Mouse (Mus musculus) C2C12 (cell line): ENCODE results near the gene Col6a4. TPM values are rescaled to one million over a fixed set of nuclear protein-coding genes. Genes with fewer than 3 reads are reported as not detected.

Experiments used
- H3K27me3 ChIP-seq: one replicate; pipeline ENCODE4 v1.6.1; 2011; ENCODE audit not compliant: control insufficient read depth, insufficient read depth, insufficient read length
- H3K36me3 ChIP-seq: one replicate; pipeline ENCODE4 v1.6.1; 2011; ENCODE audit not compliant: control insufficient read depth, insufficient read depth
- H3K4me3 ChIP-seq: one replicate; pipeline ENCODE4 v1.5.1; 2011; ENCODE audit warnings: mild to moderate bottlenecking, control low read depth; ENCODE audit not compliant: poor library complexity, insufficient read depth, severe bottlenecking
- H3K79me2 ChIP-seq: one replicate; pipeline ENCODE4 v1.6.1; 2011; ENCODE audit not compliant: control insufficient read depth, insufficient read depth
- H3K79me3 ChIP-seq: one replicate; pipeline ENCODE4 v1.6.1; 2011; ENCODE audit warnings: low read depth, control low read depth
- H3ac ChIP-seq: one replicate; pipeline ENCODE3; 2011; ENCODE audit warnings: low read depth; ENCODE audit not compliant: control insufficient read depth, insufficient read length
- CEBPB ChIP-seq: IDR thresholded peaks from one replicate; pipeline ENCODE4 v1.6.1; 2011; ENCODE audit warnings: low read depth, mild to moderate bottlenecking, control low read depth, moderate library complexity
- CTCF ChIP-seq: IDR thresholded peaks from one replicate; pipeline ENCODE4 v1.5.1; 2011; ENCODE audit not compliant: control insufficient read depth, insufficient read depth, insufficient read length
- FOSL1 ChIP-seq: IDR thresholded peaks from one replicate; pipeline ENCODE4 v1.8.0; 2011; ENCODE audit warnings: mild to moderate bottlenecking, low read length; ENCODE audit not compliant: poor library complexity, insufficient read depth, severe bottlenecking
- MAX ChIP-seq: IDR thresholded peaks from one replicate; pipeline ENCODE4 v1.6.1; 2011; ENCODE audit warnings: mild to moderate bottlenecking, control low read depth
- MYOD1 ChIP-seq: IDR thresholded peaks from one replicate; pipeline ENCODE4 v1.6.1; 2011; ENCODE audit warnings: low read depth; ENCODE audit not compliant: control insufficient read depth, insufficient read length
- MYOG ChIP-seq: IDR thresholded peaks from one replicate; pipeline ENCODE4 v1.6.1; 2011; ENCODE audit not compliant: control insufficient read depth, insufficient read length; ENCODE audit errors: extremely low read depth
- USF1 ChIP-seq: IDR thresholded peaks from one replicate; pipeline ENCODE4 v1.6.1; 2011; ENCODE audit warnings: low read depth, mild to moderate bottlenecking, control low read depth, moderate library complexity
- polyA plus RNA-seq: library from polyadenylated mRNA; unstranded; fragments of >200 nt; fragmentation: generic; extraction: Trizol; gene quantifications from one replicate; pipeline ENCODE4 v1.2.1, GENCODE M21; 2012; ENCODE audit warnings: missing spikeins

The Col6a4 gene
- polyA plus RNA-seq, 1 experiment: not detected

GRCm38 (mm10) chr9:105959116-105959515 lies 137.5 kb downstream of the Col6a4 start:
- Histone ChIP-seq H3ac (no peak overlapping the region), H3K4me3 (no peak overlapping the region), H3K27me3 (no peaks in the 10 kb centered on the region), H3K36me3 (no peaks in the 10 kb centered on the region), H3K79me2 (no peaks in the 10 kb centered on the region), H3K79me3 (no peaks in the 10 kb centered on the region)
- TF ChIP-seq USF1: no peak
- no peak for TF ChIP-seq CTCF
- TF ChIP-seq MYOD1: no peak
- TF ChIP-seq MAX: no peak
- no peak for TF ChIP-seq CEBPB
- TF ChIP-seq FOSL1: no peak
- no peak for TF ChIP-seq MYOG

GRCm38 (mm10) chr9:105949755-105950154 lies 146.8 kb downstream of the Col6a4 start:
- Histone ChIP-seq H3ac (no peak overlapping the region), H3K36me3 (no peaks in the 10 kb centered on the region), H3K79me2 (no peaks in the 10 kb centered on the region), H3K4me3 (no peak overlapping the region), H3K79me3 (no peaks in the 10 kb centered on the region), H3K27me3 (no peaks in the 10 kb centered on the region)
- no peak for TF ChIP-seq MYOD1
- no peak for TF ChIP-seq FOSL1
- no peak for TF ChIP-seq CEBPB
- no peak for TF ChIP-seq CTCF

GRCm38 (mm10) chr9:105947577-105947976 lies 149.0 kb downstream of the Col6a4 start:
- TF ChIP-seq MYOD1 (no peak), CTCF (no peak), USF1 (no peak), CEBPB (no peak), MAX (no peak), FOSL1 (no peak), MYOG (no peak)
- H3K27me3 ChIP-seq: no peaks in the 10 kb centered on the region

More at GRCm38 (mm10) chr9:105947577-105947976, 149.0 kb downstream of the Col6a4 start:
- no peaks in the 10 kb centered on the region for H3K36me3 ChIP-seq
- H3K4me3 ChIP-seq: no peak overlapping the region
- H3K79me2 ChIP-seq: no peaks in the 10 kb centered on the region
- no peaks in the 10 kb centered on the region for H3K79me3 ChIP-seq
- no peak overlapping the region for H3ac ChIP-seq

Other genes starting within 250 kb of the Col6a4 start
- gene Col6a5, start 136.1 kb downstream of the Col6a4 start, polyA plus RNA-seq: not detected
- 1.4 TPM for gene Glyctk, start 61.4 kb upstream of the Col6a4 start, polyA plus RNA-seq
- gene Wdr82, start 74.1 kb upstream of the Col6a4 start, polyA plus RNA-seq: 49.6 TPM
- 42.8 TPM for gene Ppm1m, start 103.0 kb upstream of the Col6a4 start, polyA plus RNA-seq
- 54.7 TPM for gene Twf2, start 106.3 kb upstream of the Col6a4 start, polyA plus RNA-seq
- not detected for gene Tlr9, start 125.8 kb upstream of the Col6a4 start, polyA plus RNA-seq
- 81.3 TPM for gene Alas1, start 151.9 kb upstream of the Col6a4 start, polyA plus RNA-seq
- gene Poc1a, start 184.3 kb upstream of the Col6a4 start, polyA plus RNA-seq: 20.6 TPM